Mouse (Mus musculus) lung, postnatal 0 days (tissue): Measurements from ENCODE around the gene Selp.

Experiments
- CTCF ChIP-seq: IDR thresholded peaks from 2 replicates; pipeline ENCODE4 v1.5.1; 2016; ENCODE audit warnings: antibody characterized with exemption, mild to moderate bottlenecking
- EP300 ChIP-seq: IDR thresholded peaks from 2 replicates; pipeline ENCODE4 v1.6.1; 2016; ENCODE audit warnings: antibody characterized with exemption, mild to moderate bottlenecking, control low read depth

DNA sequence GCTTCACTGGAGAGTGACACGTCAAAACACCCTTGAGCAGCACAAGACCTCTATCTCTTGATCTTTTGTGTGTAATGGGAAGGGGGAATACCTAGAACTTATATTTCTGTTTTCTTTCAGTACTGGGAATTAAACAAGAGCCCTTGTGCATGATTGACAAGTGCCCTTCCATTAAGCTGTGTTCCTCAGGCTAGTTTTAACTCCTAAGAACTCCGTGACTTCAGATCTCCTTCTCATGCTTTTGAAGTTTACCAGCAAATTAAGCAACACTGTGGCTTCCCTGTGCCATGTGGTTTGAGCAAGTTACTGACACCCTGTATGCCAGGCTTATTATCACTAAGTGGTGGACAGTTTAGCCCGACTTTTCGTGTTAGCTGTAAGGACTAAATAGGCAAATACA lies 32.0 kb upstream of the Selp start:
- TF ChIP-seq CTCF (no peak), EP300 (no peak)
